Mouse (Mus musculus): ENCODE results near the gene Aspdh. TPM values are rescaled to one million over a fixed set of nuclear protein-coding genes. Genes with fewer than 3 reads are reported as not detected.

The Aspdh gene
- polyA plus RNA-seq (2016; fragmentation: Nextera tagmentation; extraction: Ambion mirVana) = 0.64 TPM in 1 of 2 replicates, not detected in the other

GRCm38 (mm10) chr7:44465111-44465510 is at the start of gene Aspdh:
Gene Aspdh, plus strand, starts transcription at chr7:44465391.
- DNase-seq (ENCODE audit: low spot score) = no peak
- Histone ChIP-seq H3K36me3 (replicated peaks) (peaks cover 24% of the 10 kb centered on the region), H3K4me3 (no peak within 1 kb of the TSS), H3K4me1 (peaks cover 59% of the 10 kb centered on the region), H3K27ac (replicated peaks) (no peak within 1 kb of the TSS), H3K9me3 (no peaks in the 10 kb centered on the region), H3K27me3 (replicated peaks; ENCODE audit: low read depth, poor library complexity, severe bottlenecking) (peaks cover 60% of the 10 kb centered on the region)
- 58% methylated on average over 2 of the region's 2 CpGs for WGBS

- no peak for DNase-seq (ENCODE audit: low spot score)
- WGBS = 5% methylated on average over 8 of the region's 8 CpGs
- Histone ChIP-seq H3K4me1 (peaks cover 39% of the 10 kb centered on the region), H3K9me3 (no peaks in the 10 kb centered on the region), H3K27ac (replicated peaks) (peak overlapping the region; percentile 85; the same call in 1 of the 2 replicates), H3K27me3 (replicated peaks; ENCODE audit: low read depth, poor library complexity, severe bottlenecking) (peaks cover 71% of the 10 kb centered on the region), H3K4me3 (peak overlapping the region; percentile 74), H3K36me3 (replicated peaks) (no peaks in the 10 kb centered on the region)
Observed at GRCm38 (mm10) chr7:44427666-44428065, 37.5 kb upstream of the Aspdh start.

DNA sequence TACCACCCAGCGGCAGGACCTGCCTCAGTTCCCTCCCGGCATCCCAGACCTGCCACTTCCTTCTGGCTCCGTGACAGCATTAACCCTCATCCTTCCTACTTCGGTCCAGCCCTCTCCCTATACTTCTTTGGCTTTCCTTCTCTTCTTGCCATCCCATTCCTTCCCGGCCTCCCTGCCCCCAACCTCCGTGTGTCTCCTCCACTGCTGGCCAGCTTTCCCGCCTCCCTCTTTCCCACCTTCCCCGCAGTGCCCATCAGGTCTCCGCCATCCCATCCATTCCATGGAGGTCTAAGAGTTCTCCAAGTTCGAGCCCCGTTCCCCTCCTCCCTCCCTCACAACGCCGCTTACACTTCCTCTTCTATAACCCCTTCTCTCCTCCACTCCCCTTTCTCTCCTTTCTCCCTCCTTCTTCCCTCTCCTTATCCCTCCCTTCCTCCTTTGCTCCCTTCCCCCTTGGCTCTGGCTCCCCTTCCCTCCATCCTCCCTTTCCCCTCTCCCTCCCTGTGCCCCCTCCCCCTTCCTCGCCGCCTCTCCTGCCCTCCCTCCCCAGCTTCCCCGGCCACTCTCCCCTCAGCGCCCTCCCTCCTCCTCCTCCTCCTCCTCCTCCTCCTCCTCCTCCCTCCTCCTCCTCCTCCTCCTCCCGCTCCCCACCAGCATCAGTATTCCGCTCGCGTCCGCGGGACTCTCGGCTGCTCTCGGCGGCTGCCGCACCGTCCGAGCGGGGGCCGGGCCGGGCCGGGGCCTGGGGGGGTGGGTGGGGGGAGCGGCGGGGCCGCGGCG is 36.8 kb upstream of the Aspdh start:
- peak; percentile 77 for DNase-seq (ENCODE audit: low spot score)
- H3K4me3 ChIP-seq = peak overlapping the region; percentile 74
- 1% methylated on average over 17 of the region's 38 CpGs for WGBS
- peaks cover 73% of the 10 kb centered on the region for H3K27me3 ChIP-seq (replicated peaks; ENCODE audit: low read depth, poor library complexity, severe bottlenecking)
- peaks cover 41% of the 10 kb centered on the region for H3K4me1 ChIP-seq
- no peaks in the 10 kb centered on the region for H3K36me3 ChIP-seq (replicated peaks)
- H3K27ac ChIP-seq (replicated peaks) = peak overlapping the region; percentile 85
- H3K9me3 ChIP-seq = no peaks in the 10 kb centered on the region

- 1% methylated on average over 69 of the region's 69 CpGs for WGBS
- Histone ChIP-seq H3K4me3 (peak within 1 kb of the TSS; percentile 74), H3K9me3 (no peaks in the 10 kb centered on the region), H3K4me1 (peaks cover 43% of the 10 kb centered on the region), H3K36me3 (replicated peaks) (no peaks in the 10 kb centered on the region), H3K27me3 (replicated peaks; ENCODE audit: low read depth, poor library complexity, severe bottlenecking) (peaks cover 77% of the 10 kb centered on the region), H3K27ac (replicated peaks) (peak within 1 kb of the TSS; percentile 85)
- DNase-seq (ENCODE audit: low spot score) = peak; percentile 78
Observed at GRCm38 (mm10) chr7:44428968-44429521, 36.1 kb upstream of the Aspdh start, which contains the start of gene Lrrc4b. Gene Lrrc4b, plus strand, starts transcription at chr7:44429018.

DNA sequence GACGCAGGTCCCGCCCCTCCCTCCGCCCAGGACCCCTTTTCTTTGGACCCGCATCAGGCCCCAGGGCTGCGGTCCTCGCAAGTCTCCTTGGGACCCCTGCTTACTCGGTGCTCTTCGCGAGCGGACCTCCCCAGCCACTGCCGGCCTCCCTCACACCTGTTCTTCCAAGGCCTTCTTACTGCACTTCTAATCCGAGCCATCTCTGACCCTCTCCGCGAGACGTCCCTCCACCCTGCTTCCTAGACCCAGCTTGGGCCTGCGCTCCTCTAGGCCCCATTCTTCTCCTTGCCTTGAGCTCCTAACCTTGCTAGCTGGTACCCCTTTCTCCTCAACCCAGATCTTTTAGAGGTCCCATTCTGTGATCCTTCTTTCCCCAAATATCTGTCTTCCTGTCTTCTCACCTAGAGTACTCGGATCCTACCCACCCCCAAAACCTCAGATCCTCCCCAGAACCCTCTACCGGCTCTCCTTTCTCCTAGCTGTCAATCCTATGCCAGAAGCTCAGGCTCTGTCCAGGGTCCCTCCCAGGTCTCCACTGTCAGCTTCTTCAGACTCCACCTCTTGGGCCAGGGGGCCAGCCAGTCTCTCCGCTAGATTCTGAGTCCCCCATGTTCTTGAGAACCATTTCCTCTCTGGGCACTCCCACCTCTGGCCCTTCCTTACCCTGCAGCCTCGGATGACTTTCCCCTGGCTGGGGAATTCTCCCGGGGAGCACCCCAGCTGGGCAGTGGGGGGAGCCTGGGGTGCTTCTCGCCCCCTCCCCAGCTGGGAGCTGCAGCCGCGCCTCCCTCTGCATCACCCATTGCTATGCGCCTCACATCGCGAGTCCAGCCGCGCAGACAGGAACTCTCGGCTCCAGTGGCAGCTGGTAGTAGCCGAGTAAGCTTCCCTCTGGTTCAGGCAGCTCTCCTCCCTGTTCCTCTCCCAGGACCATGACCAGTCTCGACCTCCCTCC is 35.4 kb upstream of the Aspdh start:
- H3K27me3 ChIP-seq (replicated peaks; ENCODE audit: low read depth, poor library complexity, severe bottlenecking) = peaks cover 82% of the 10 kb centered on the region
- H3K4me3 ChIP-seq = peak overlapping the region; percentile 74
- H3K27ac ChIP-seq (replicated peaks) = peak overlapping the region; percentile 85
- no peaks in the 10 kb centered on the region for H3K36me3 ChIP-seq (replicated peaks)
- H3K9me3 ChIP-seq = no peaks in the 10 kb centered on the region
- peaks cover 43% of the 10 kb centered on the region for H3K4me1 ChIP-seq
- DNase-seq (ENCODE audit: low spot score) = peak; percentile 27
- 1% methylated on average over 32 of the region's 32 CpGs for WGBS

GRCm38 (mm10) chr7:44432550-44432949 is 32.6 kb upstream of the Aspdh start:
- no peak for DNase-seq (ENCODE audit: low spot score)
- H3K27me3 ChIP-seq (replicated peaks; ENCODE audit: low read depth, poor library complexity, severe bottlenecking) = peaks cover 77% of the 10 kb centered on the region
- WGBS = 72% methylated on average over 6 of the region's 6 CpGs
- H3K4me3 ChIP-seq = no peak overlapping the region
- peaks cover 40% of the 10 kb centered on the region for H3K4me1 ChIP-seq
- H3K9me3 ChIP-seq = no peaks in the 10 kb centered on the region
- no peak overlapping the region for H3K27ac ChIP-seq (replicated peaks)
- no peaks in the 10 kb centered on the region for H3K36me3 ChIP-seq (replicated peaks)

- Histone ChIP-seq H3K27me3 (replicated peaks; ENCODE audit: low read depth, poor library complexity, severe bottlenecking) (peaks cover 77% of the 10 kb centered on the region), H3K4me1 (peaks cover 32% of the 10 kb centered on the region)
- 2% methylated on average over 7 of the region's 7 CpGs for WGBS
Observed at GRCm38 (mm10) chr7:44433371-44433770, 31.8 kb upstream of the Aspdh start.

GRCm38 (mm10) chr7:44434089-44434488 is 31.1 kb upstream of the Aspdh start:
- Histone ChIP-seq H3K27ac (replicated peaks) (no peak overlapping the region), H3K4me1 (peaks cover 27% of the 10 kb centered on the region), H3K36me3 (replicated peaks) (no peaks in the 10 kb centered on the region), H3K4me3 (no peak overlapping the region), H3K27me3 (replicated peaks; ENCODE audit: low read depth, poor library complexity, severe bottlenecking) (peaks cover 75% of the 10 kb centered on the region), H3K9me3 (no peaks in the 10 kb centered on the region)
- whole genome bisulfite sequencing = 72% methylated on average over 9 of the region's 9 CpGs
- no peak for DNase-seq (ENCODE audit: low spot score)

More at GRCm38 (mm10) chr7:44433371-44433770, 31.8 kb upstream of the Aspdh start:
- DNase-seq (ENCODE audit: low spot score) = peak; percentile 72
- no peak overlapping the region for H3K4me3 ChIP-seq
- H3K9me3 ChIP-seq = no peaks in the 10 kb centered on the region
- H3K27ac ChIP-seq (replicated peaks) = no peak overlapping the region
- no peaks in the 10 kb centered on the region for H3K36me3 ChIP-seq (replicated peaks)

DNA sequence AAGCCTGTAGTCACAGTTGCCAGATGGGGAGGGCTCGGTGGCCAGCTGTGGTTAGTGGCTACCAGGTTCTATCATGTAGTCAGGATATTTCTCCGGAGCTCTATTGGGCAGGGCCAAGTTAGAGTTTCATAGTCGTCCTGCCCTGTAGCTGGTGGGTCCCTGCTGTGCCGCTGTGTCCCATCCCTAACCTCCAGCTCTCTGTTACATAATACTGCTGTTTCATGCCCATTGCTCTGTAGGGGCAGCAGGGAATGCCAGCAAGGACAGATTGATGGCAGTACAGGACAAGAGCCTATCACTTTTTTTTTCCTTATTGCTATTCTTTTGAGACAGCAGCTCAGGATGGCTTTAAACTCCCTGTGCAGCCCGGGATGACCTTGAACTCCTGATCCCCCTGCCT is 29.4 kb upstream of the Aspdh start:
- H3K4me1 ChIP-seq = peaks cover 10% of the 10 kb centered on the region
- no peak overlapping the region for H3K4me3 ChIP-seq
- peaks cover 75% of the 10 kb centered on the region for H3K27me3 ChIP-seq (replicated peaks; ENCODE audit: low read depth, poor library complexity, severe bottlenecking)
- no peak for DNase-seq (ENCODE audit: low spot score)
- no peaks in the 10 kb centered on the region for H3K9me3 ChIP-seq
- WGBS = 65% methylated on average over 5 of the region's 5 CpGs
- no peak overlapping the region for H3K27ac ChIP-seq (replicated peaks)
- no peaks in the 10 kb centered on the region for H3K36me3 ChIP-seq (replicated peaks)

DNA sequence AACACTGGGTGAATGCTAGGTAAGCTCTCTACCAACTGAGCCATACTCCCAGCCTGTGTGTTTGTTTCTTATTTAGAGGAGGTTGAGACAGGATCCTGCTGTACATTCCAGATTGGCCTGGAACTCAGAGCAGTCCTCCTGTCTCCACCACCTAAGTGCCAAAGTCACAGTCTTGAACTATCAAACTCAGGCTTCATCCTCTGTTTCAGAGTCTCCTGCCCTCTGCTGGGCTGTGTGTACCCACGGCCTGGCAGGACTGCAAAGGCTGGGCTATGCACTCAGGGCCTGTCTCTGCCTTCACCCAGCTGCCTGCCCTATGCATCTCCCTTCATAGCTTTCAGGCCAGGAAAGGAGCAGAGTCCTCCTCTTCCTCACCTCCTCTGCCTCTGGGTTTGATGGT is 28.9 kb upstream of the Aspdh start:
- no peak for DNase-seq (ENCODE audit: low spot score)
- Histone ChIP-seq H3K36me3 (replicated peaks) (no peaks in the 10 kb centered on the region), H3K4me3 (no peak overlapping the region), H3K4me1 (peaks cover 6% of the 10 kb centered on the region), H3K27me3 (replicated peaks; ENCODE audit: low read depth, poor library complexity, severe bottlenecking) (peaks cover 75% of the 10 kb centered on the region), H3K9me3 (no peaks in the 10 kb centered on the region), H3K27ac (replicated peaks) (no peak overlapping the region)
- WGBS = 22% methylated on average over 1 of the region's 1 CpGs

DNA sequence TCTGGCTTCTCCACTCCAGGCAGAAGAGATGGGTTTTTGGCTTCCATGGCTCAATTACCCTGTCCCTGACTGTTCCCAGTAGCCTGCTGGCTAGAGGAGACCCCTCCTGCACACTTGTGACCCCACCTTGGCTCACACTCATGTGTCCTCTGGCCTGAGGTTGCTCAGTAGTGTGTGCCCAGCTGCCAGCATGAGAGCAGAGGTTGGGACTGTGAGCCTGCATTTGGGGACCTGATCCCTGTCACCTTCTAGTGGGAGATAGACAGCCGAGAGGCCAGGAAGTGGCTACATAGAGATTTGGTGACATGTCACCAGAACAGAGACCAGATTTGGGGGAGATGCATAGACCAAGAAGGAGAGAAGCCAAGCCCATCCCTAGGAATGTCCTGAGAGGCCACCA is 28.0 kb upstream of the Aspdh start:
- Histone ChIP-seq H3K27ac (replicated peaks) (no peak overlapping the region), H3K9me3 (no peaks in the 10 kb centered on the region), H3K36me3 (replicated peaks) (no peaks in the 10 kb centered on the region), H3K4me1 (peaks cover 15% of the 10 kb centered on the region), H3K27me3 (replicated peaks; ENCODE audit: low read depth, poor library complexity, severe bottlenecking) (peaks cover 75% of the 10 kb centered on the region), H3K4me3 (no peak overlapping the region)
- 82% methylated on average over 1 of the region's 1 CpGs for WGBS
- no peak for DNase-seq (ENCODE audit: low spot score)

DNA sequence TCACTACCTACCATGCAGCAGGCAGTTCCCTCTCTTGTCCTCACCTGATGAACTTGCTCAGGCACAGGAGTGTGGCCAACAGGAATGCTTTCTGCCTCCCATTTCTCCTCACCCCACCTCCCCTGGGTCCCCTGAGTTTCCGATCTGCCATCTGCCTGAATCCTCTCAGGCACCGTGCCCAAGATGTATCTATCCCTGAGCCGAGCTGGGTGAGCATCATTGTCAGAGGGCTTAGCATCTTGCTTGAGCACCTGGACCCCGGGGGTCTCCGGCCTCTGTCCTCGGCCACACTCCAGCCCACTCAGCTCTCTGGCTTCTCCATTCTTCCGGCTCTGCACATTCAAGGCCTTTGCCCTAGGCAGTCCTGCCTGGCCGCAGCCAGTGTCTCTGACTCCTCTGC is 27.3 kb upstream of the Aspdh start:
- WGBS = 61% methylated on average over 8 of the region's 8 CpGs
- Histone ChIP-seq H3K36me3 (replicated peaks) (no peaks in the 10 kb centered on the region), H3K4me1 (peaks cover 22% of the 10 kb centered on the region), H3K9me3 (no peaks in the 10 kb centered on the region), H3K27ac (replicated peaks) (no peak overlapping the region), H3K4me3 (no peak overlapping the region), H3K27me3 (replicated peaks; ENCODE audit: low read depth, poor library complexity, severe bottlenecking) (peaks cover 75% of the 10 kb centered on the region)
- no peak for DNase-seq (ENCODE audit: low spot score)

Data from embryonic facial prominence, embryonic 10.5 days (tissue).